Mouse (Mus musculus): ENCODE measurements at regions not wholly inside any gene's neighbourhood (a gene's known extent, or its start where the extent isn't known, plus 50 kb on each side); places are given as distances from the start of the nearest gene placed in this dataset.

GRCm38 (mm10) chr2:9689518-9689917, 191.5 kb upstream of the 4930412O13Rik start:
- no peak for DNase-seq (ENCODE audit: low spot score)

GRCm38 (mm10) chr2:9691506-9691905, 189.5 kb upstream of the 4930412O13Rik start:
- DNase-seq (ENCODE audit: low spot score): no peak

DNA sequence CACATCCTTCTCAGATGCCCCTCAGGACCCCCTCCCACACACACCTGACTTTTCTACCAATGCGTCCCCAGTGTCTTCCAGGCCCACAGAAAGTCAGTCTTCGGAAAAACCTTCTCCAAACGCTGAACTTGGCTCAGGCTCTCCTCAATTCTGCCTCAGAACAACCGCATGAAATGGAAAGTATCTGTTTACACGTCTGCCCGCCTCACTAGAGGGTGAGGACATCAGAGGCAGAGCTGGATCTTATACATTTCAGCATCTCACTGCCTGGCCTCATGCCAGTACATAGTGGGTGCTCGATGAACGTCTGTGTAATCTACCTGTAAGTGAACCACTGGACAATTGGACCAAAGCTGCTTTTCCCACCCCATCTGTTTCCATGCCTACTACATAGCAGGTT, 189.1 kb upstream of the 4930412O13Rik start:
- no peak for DNase-seq (ENCODE audit: low spot score)

GRCm38 (mm10) chr2:9693351-9693750, 187.7 kb upstream of the 4930412O13Rik start:
- no peak for DNase-seq (ENCODE audit: low spot score)

DNA sequence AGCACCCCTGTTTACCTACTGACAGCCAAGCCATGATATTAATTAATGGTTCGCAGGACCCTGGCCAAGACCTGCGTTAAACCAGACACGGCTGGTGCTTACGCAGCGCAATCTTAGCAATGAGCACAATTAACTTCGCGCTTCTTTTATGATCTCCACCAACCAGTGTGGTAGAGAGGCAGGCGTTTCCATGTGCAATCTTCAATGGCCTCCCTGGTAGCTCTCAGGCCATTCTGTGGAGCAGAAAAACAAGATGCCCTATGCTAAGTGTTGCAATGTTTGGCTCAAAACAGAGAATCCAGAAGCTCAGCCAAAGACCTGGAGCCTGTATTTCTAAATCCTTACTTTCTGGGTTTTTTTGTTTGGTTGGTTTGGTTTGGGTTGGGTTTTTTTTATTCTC, 186.9 kb upstream of the 4930412O13Rik start:
- no peak for DNase-seq (ENCODE audit: low spot score)

GRCm38 (mm10) chr2:9697591-9698345, 183.3 kb upstream of the 4930412O13Rik start:
- DNase-seq (ENCODE audit: low spot score): no peak

DNA sequence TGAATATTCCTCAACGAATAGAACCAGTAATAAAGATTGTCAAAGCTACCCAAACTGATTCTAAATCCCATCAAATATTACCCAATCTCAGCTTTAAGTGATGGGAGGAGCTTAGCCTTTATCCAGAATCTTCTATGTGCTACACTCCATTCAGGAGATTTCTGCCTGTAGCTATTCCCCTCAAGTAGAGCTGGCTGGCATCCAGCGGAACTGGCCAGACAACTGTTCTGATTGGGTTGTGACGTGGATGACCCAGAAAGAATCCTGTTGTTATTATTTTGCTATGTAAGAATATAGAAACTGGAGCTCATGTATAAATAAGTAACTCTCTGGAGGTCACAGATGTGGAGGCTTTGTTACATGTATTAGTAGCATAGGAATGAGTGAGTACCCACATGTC, 176.8 kb upstream of the 4930412O13Rik start:
- no peak for DNase-seq (ENCODE audit: low spot score)

DNA sequence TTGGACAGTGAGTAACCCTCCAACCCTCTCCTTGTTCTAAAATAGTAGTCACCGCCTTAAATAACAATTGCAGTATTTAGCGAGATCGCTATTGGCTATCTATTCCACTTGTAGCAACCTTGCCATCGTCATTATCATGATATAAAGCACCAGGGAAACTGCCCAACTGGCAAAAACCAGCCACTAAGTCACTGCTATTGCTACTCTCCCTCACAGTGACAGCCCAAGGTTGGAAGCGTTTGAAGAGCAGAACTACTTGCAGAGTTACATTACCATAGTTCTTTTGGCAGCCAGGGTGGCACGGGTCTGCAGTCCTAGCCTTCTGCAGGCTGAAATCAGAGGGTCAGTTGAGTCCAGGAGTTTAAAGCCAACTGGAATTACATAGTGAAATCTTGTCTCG, 171.6 kb upstream of the 4930412O13Rik start:
- DNase-seq (ENCODE audit: low spot score): no peak

DNA sequence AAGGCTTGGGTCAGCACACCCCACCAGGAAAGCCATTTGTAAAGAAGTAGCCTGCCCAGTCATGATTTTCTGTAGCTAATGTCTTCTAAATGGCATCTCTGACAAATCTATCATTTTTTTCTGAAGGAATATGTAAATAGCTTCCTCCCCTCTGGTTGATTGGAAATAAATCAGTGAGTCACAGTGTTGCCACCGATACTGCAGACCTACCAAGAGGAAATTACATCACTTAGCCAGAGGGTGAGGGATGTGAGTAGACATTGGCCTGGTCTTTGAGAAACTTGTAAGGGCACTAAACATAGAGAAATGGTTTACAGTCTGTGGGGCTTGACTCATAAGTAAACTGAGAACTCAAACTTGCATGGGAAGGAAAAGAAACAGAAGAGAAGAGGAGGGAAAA, 163.1 kb upstream of the 4930412O13Rik start:
- DNase-seq (ENCODE audit: low spot score): no peak

- no peak for DNase-seq (ENCODE audit: low spot score)
Measured at GRCm38 (mm10) chr2:9733243-9733642, 147.8 kb upstream of the 4930412O13Rik start.

DNA sequence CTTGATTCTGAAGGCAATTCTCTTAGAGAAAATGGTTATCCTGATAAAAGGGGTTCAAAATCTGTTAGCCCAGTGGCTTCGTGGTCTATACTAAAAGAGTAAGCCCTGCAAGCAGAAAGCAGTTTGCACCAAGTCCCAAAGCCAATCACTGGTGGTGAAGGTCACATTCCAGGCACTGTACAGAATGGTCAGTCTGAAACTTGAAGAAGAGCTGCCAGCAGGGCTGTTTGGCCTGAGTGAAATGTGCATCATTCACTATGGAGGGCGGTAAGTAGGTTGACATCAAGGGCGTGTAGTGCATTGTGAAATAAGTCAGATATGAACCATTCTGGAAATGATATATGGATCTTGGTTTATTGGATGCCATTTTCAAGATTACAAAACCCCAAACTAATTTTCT, 136.9 kb upstream of the 4930412O13Rik start:
- no peak for DNase-seq (ENCODE audit: low spot score)

DNA sequence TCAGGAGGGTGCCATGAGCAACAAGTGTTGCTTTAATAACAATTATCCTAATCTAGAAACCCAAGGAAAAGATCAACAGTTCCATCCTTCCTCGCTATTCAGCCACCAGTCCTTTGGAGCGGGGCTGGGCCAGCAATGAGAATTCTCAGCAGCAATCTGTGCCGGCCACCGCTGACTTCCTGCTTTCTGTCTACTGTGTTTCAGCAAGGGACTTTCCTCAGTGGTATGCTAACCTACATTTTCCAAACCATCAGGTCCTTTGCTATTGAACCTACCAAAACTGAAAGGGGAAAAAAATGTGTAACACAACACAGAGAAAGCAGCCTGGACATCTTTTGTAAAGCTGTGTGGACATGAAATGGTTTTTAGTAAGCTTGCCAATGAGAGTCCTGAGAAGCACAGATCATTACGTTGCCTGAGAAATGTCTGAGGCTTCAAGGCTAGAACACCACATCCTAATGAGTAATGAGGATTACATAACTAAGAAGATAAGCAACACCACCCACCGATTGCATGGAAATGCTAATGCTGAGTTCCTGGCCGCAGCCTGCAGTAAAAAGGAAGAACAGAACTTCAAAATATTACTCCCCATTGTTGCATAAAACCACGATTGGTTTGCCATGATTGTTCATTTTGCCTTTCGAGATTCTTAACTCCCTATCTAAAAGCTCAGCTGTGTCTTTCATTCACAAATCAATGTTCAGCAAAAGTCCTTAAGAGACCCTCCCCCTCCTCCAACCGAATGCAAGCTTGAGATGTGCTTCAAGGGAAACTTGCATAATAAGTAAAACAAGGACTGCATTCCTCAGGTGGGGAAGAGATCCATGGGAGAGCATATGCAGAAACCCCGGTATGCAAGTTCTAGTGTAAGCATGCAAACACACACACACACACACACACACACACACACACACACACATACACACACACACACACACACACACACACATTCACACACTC, 130.9 kb upstream of the 4930412O13Rik start:
- peak; percentile 7 for DNase-seq (ENCODE audit: low spot score)

- DNase-seq (ENCODE audit: low spot score): no peak
Measured at GRCm38 (mm10) chr2:9753691-9754090, 127.4 kb upstream of the 4930412O13Rik start.

- DNase-seq (ENCODE audit: low spot score): no peak
Measured at GRCm38 (mm10) chr2:9754153-9754552, 126.9 kb upstream of the 4930412O13Rik start.

DNA sequence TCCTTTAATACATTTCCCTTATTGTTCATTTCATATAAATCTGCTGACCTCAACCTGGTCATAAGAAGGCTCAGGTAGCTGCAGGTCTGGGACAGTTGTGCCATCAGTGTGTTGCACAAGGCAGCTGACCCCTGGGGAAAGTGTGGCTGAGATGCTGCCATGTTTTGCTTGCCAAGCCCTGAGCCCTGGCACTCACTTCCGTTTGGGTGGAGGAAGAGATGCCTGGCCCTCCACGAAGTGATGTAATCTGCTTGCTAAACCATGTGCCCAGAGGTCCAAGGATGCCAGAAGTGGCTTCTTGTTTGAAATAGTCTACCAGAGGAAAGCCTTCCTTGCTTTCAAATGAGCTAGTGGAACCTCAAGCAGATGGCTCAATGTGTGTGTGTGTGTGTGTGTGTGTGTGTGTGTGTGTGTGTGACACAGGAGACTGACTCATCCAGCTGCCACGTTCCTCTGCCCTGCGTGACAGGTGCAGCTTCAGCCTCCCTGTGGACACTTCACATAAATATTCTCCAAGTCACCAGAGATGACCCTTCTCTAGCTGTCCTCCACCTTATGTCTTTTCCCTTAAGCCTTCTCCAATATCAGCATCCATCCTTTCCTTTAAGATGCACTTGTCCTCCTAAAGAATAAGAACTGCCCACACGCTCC, 123.2 kb upstream of the 4930412O13Rik start:
- no peak for DNase-seq (ENCODE audit: low spot score)

DNA sequence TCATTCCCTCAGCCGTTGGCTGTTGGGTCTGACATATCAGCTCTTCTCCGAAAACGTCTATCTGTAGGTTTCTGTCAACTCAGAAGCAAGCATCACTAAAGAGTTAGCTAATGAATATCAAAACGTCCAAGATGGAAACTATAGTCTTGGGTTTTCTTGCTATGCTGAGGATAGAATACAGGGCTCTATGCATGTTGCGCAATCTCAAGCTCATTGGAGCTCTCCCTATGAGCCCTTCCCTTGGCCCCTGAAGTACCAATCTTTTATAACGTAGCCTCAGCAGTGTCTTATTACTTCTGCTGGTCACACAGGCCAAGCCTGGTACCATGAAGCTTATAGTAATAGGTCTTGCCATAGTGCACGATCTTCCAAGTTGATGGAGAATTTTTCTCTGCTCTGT, 122.1 kb upstream of the 4930412O13Rik start:
- no peak for DNase-seq (ENCODE audit: low spot score)

DNA sequence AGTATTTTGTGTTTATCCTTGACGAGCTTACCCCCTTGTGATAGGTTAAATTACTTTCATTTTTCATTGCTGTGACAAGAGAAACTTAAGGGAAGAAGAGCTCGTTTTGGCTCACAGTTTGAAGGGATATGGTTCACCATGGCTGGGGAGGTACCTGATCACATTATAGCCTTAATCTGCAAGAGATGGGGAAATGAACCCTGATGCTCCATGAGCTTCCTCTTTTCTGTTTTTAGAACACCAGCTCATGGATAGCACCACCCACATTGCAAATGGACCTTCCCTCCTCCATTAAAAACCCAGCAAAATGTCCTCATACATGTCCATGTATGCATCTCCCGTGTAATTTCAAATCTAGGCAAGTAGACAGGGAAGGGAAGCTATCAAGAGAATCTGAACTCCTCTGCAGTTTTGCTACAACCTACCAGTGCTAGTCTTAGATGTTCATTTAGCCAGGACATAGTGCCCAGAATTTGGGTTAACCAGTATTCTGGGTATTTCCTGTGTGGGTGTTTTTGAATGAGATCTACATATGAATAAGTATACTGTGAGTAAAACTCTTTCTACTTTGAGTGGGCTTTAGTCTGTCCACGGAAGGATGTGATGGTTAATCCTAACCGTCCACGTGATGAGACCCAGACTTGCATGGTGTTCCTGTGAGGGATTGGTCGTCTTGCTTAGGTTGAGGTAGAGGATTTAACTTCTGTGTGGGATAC, 121.5 kb upstream of the 4930412O13Rik start:
- DNase-seq (ENCODE audit: low spot score): no peak

DNA sequence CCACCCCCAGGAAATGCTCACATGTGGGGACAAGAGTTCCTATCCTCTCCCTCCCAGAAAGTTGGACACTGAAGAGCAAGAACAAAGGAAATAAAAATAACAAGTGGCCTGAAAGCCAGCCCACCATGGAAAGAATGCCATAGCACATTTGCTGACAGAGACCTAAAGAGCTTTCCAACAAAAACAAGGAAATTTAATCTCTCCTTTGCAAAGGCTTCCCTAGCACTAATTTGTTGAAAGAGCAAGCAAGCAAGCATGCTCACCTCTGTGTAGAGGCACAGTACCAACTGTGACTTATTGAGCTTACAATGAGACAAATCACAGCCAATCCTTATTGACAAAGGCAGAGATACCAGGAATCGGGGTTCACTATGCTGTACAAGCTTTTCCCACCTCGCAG, 100.9 kb upstream of the 4930412O13Rik start:
- DNase-seq (ENCODE audit: low spot score): no peak

GRCm38 (mm10) chr2:9782698-9783097, 98.4 kb upstream of the 4930412O13Rik start:
- DNase-seq (ENCODE audit: low spot score): no peak

GRCm38 (mm10) chr2:9791970-9792369, 89.1 kb upstream of the 4930412O13Rik start:
- DNase-seq (ENCODE audit: low spot score): no peak

DNA sequence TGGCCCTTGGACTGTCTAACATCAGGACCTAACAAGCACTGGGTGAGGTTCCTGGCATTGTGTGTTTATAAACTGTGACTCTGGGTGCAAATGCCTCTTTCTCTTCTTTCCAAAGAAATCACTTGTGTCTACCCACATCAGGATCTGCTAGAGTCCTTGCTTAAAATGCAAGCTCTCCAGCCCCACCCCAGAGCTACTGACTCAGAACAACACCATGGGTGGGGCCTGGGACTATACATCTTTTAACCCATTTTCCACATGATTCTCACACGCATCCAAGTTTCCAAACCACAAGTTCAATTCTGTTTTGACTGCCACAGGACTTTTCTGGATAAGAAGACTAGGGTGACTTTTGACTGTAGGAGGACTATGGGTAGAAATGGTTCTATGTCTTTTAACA, 88.7 kb upstream of the 4930412O13Rik start:
- no peak for DNase-seq (ENCODE audit: low spot score)

DNA sequence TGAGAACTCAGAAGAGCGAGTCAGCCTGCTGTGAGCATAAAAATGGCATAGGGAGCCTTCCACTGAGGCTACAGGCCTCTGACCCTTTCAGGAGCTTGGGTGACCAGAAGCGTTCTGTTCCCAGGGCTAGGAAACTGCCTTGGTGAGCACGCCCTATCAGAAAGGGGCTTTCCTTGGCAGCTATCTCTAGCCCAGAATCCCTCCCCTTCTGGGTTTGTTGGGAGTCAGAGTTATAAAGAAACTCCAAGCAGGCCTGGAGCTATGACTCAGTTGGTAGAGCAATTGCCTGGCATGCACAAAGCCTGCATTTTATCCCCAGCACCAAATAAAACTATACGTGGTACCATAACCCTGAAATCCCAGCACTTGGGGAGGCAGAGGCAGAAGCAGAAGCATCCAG, 85.7 kb upstream of the 4930412O13Rik start:
- no peak for DNase-seq (ENCODE audit: low spot score)
